Mouse (Mus musculus) embryonic fibroblast, embryonic 13.5 days (primary cell): ENCODE measurements at regions not wholly inside any gene's neighbourhood (a gene's known extent, or its start where the extent isn't known, plus 50 kb on each side); places are given as distances from the start of the nearest gene placed in this dataset.

Source experiments
- CTCF ChIP-seq: IDR thresholded peaks from 2 replicates; pipeline ENCODE4 v1.5.1; 2011; ENCODE audit warnings: mild to moderate bottlenecking, control low read depth, low read length, moderate library complexity, borderline replicate concordance; ENCODE audit not compliant: insufficient read depth
- POLR2A ChIP-seq: IDR thresholded peaks from 2 replicates; pipeline ENCODE4 v1.6.1; 2011; ENCODE audit warnings: low read depth, mild to moderate bottlenecking, control low read depth, low read length, moderate library complexity

DNA sequence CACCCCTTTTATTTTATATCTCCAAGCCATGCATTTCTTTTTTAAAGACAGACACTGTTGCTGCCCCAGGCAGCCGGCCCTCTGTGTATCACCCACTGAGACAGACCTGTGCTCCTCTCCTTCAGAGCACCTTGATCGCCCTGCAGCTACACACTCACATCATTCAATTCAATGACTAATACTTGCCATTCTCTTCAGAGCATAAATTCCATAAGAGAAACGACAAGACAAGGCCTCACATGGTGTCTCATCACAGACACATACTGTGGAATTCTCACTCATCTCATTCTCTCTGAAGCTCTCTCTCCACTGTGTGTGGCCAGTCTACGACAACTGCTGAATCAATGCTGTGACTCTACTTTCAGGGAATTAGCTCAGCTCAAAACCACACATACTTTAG lies 94.6 kb upstream of the 4933412E24Rik start:
- TF ChIP-seq CTCF (no peak), POLR2A (no peak)
